Mouse (Mus musculus) testis, adult 2 months (tissue): ENCODE results near the gene Slc30a1.

Experiments used
- CTCF ChIP-seq: fragments of 200-500 bp; IDR thresholded peaks from 2 replicates; pipeline ENCODE4 v1.5.1; 2012; ENCODE audit warnings: low read depth, mild to moderate bottlenecking, inconsistent platforms, low read length, moderate library complexity; ENCODE audit not compliant: control insufficient read depth, insufficient read depth, insufficient replicate concordance
- POLR2A ChIP-seq: fragments of 200-500 bp; IDR thresholded peaks from 2 replicates; pipeline ENCODE4 v1.6.1; 2012; ENCODE audit warnings: low read depth, mild to moderate bottlenecking, inconsistent platforms, low read length, moderate library complexity; ENCODE audit not compliant: control insufficient read depth

GRCm38 (mm10) chr1:191896806-191897552 lies 9.6 kb upstream of the Slc30a1 start:
- TF ChIP-seq POLR2A (no peak), CTCF (no peak)
